Mouse (Mus musculus): ENCODE measurements around the gene Tgfb1i1.

- TF ChIP-seq POLR2A (IDR thresholded peaks at IDR 0.05; ENCODE audit: low read depth, low read length) (no peak), CTCF (IDR thresholded peaks at IDR 0.05; ENCODE audit: extremely low read depth, insufficient read length, insufficient replicate concordance, low read depth, low read length) (no peak)
These were observed 6.0 kb downstream of the Tgfb1i1 start for GRCm38 (mm10) chr7:128252609-128253008.
